Mouse (Mus musculus) v-Abl transformed pro-B cells (cell line): Measurements from ENCODE around the gene Rusc2.

Experiments used
- in situ Hi-C, 2 experiments: fragments of 400-800 bp; cut with MboI; formaldehyde crosslinking; loops; one replicate each; pipeline ENCODE4 v1.15.1; 2025; ENCODE audit not compliant: unreplicated experiment in 2 of 2

Gene Rusc2

GRCm38 (mm10) chr4:43407071-43407920 lies 25.5 kb downstream of the Rusc2 start:
- in situ Hi-C loops = loop anchor here in 1 of 2 experiments (25.0 kb wide), 1 partner anchor 455 kb away; the partner anchor contains the start of gene Olfr155

DNA sequence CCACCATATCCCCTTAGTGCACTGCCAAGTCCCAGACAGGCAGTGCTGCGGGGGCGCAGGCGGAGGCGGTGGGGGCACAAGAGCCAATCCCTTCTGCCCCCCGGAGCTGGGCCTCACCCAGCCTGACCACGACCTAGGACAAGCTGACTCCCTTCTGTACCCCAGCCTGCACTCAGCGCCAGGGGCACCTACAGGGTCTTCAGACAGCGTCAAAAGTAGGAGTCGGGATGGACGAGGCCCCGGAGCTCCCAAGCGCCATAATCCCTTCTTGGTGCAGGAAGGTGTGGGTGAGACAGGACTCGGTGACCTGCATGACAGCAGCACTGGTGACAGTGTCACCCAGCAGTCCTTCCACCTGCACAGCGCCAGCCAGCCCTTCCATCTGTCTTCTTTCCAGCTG lies 33.0 kb downstream of the Rusc2 start:
- in situ Hi-C loops = loop anchor here (5.0 to 25.0 kb wide), 2 partner anchors 367 to 448 kb away; partner anchors contain the start of genes Fam214b (in 2 of the 2) and Olfr155 (in 1 of the 2)

- in situ Hi-C loops = loop anchor here (5.0 to 25.0 kb wide), 2 partner anchors 368 to 447 kb away; partner anchors contain the start of genes Fam214b (in 2 of the 2) and Olfr155 (in 1 of the 2)
These were observed 33.7 kb downstream of the Rusc2 start for GRCm38 (mm10) chr4:43415221-43416070.

DNA sequence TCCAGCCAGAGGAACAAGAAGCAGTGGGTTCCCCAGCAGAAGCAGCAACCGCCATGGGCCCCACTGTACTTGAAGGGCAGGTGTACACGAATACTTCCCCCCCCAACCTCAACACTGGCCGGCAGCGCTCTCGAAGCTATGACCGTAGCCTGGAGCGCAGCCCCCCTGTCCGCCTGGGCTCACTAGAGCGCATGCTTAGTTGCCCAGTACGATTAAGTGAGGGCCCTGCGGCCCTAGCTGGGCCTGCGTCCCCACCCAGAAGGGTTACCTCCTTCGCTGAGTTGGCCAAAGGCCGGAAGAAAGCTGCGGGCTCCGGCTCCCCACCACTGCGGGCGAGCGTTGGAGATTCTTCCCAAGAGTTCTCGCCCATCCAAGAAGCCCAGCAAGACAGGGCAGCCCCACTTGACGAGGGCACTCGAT lies 34.3 kb downstream of the Rusc2 start:
- in situ Hi-C loops = loop anchor here (5.0 to 25.0 kb wide), 2 partner anchors 369 to 446 kb away; partner anchors contain the start of genes Fam214b (in 2 of the 2) and Olfr155 (in 1 of the 2)

DNA sequence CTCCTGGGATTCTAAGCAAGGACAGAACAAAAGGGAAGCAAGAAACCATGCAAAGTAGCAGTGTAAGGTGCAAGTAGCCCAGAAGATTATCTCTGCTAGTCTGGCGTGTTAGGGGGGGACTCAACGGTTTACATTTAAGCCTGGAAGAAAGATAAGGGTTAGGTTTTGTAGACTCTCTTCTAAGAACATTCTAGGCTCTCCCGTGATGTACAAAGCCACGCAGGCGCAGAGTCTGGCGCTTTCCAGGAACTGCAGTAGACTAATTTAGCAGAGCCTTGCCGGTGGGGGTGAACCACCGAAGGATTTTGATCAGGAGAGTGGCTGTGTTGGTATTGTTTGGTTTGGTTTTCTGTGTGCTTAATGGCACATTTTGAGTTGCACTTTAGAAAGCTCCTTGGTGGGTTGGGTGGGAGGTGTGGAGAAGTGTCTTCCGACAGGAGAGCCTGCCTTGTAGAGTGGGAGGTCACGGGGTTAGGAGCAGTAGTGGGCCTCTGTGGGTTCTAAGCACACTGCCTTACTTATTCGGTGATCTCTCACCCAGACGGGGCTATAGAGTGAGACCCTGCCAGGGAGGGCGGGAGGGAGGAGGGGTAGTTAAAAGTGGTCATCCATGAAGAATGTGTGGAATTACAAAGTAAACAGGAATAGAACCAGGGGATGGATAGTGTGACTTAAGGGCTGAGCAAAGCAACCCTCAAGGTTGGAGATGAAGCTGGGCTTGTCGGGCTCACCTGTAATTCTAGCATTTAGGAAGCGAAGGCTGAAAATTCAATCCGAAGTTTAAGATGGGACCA lies 35.7 kb downstream of the Rusc2 start:
- in situ Hi-C loops = loop anchor here (5.0 to 25.0 kb wide), 2 partner anchors 370 to 445 kb away; partner anchors contain the start of genes Fam214b (in 2 of the 2) and Olfr155 (in 1 of the 2)

DNA sequence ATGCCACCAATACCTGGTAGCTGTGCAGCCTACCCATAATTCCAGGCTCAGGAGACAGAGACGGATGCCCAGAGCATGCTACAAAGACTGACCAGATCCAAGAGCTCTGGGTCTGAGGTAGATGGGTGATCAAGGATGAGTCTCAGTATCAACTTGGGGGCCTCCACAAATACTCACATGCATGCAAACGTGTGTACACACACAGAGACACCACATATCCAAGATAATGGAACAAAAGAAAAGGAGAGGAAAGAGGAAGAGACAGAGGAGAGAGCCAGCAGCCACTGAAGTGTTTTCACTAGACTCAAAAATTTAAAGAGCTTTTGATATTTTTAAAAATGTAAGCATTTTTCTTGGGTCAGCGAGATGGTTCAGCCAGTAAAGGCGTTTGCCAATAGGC lies 36.7 kb downstream of the Rusc2 start:
- in situ Hi-C loops = loop anchor here (5.0 to 25.0 kb wide), 2 partner anchors 371 to 444 kb away; partner anchors contain the start of genes Fam214b (in 2 of the 2) and Olfr155 (in 1 of the 2)

GRCm38 (mm10) chr4:43418973-43419656 lies 37.3 kb downstream of the Rusc2 start:
- in situ Hi-C loops = loop anchor here (5.0 to 25.0 kb wide), 2 partner anchors 372 to 443 kb away; partner anchors contain the start of genes Fam214b (in 2 of the 2) and Olfr155 (in 1 of the 2)

- in situ Hi-C loops = loop anchor here (5.0 to 25.0 kb wide), 4 partner anchors 292 to 445 kb away; partner anchors contain the start of genes Fam214b (in 2 of the 2), Olfr155 (in 1 of the 2) and Olfr71 (in 1 of the 2)
These were observed 38.1 kb downstream of the Rusc2 start for GRCm38 (mm10) chr4:43419801-43420281.

DNA sequence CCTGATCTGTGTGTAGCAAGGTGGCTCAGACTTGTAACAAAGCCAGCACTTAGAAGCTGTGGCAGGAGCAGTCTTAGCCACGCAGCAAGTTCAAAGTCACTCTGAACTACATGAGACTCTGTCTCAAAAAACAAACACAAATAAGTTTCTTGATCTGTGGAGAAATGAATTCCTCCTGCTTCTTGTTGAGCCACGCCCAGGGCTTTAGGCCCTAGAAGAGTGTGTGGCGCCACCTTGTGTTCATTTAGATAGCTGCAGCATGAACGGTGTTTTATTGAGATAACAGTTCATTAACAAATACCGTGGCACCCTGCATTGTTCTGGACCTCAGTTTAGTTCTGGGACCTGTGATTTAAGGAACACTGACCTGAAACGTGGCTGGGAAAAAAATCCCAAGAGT lies 38.5 kb downstream of the Rusc2 start:
- in situ Hi-C loops = loop anchor here (5.0 to 25.0 kb wide), 3 partner anchors 292 to 444 kb away; partner anchors contain the start of genes Olfr155 (in 1 of the 2) and Olfr71 (in 1 of the 2)

DNA sequence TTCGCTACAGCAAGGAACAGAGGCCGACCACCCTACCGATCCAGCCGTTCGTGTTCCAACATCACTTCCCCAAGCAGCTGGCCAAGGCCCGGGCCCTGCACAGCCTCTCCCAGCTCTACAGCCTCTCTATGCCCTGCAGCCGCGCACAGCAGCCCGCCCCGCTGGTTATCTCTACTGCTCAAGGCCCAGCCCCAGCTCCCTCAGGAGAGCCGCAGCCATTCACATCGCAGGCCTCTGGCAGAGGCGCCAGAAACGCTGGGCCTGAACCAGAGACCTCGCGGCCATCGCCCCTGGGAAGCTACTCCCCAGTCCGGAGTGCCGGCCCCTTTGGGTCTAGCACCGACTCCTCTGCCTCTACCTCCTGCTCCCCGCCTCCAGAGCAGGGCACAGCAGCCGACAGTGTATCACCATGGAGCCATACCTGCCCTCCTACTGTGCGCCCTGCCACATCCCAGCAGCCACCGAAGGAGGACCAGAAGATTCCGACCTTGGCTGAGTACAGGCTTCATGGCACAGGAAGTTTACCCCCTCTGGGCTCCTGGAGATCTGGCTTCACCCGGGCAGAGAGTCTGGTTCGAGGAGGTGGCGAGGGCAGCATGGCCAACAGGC lies 40.0 kb downstream of the Rusc2 start:
- in situ Hi-C loops = loop anchor here (5.0 to 25.0 kb wide), 3 partner anchors 291 to 443 kb away; partner anchors contain the start of genes Olfr155 (in 1 of the 2) and Olfr71 (in 1 of the 2)

GRCm38 (mm10) chr4:43423267-43423934 lies 41.6 kb downstream of the Rusc2 start:
- in situ Hi-C loops = loop anchor here (5.0 to 25.0 kb wide), 3 partner anchors 289 to 441 kb away; partner anchors contain the start of genes Olfr155 (in 1 of the 2) and Olfr71 (in 1 of the 2)

DNA sequence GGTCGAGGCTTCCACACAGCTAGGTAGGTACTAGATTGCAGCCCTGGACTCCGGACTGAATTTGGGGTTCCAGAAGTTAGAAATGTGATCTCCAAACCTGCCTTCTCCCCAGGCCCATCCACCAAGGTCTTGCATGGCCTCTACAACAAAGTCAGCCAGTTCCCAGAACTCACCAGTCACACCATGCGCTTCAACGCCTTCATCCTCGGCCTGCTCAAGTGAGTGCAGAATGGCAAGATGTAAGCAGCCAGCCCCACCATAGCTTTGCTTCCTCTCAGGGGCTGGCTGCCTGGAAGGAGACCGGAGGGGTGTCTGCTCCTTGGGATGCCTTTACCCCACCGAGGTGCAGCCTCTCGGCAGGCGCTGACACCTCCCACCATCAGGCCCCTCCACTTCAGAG lies 42.3 kb downstream of the Rusc2 start:
- in situ Hi-C loops = loop anchor here (5.0 to 25.0 kb wide), 3 partner anchors 288 to 441 kb away; partner anchors contain the start of genes Olfr155 (in 1 of the 2) and Olfr71 (in 1 of the 2)

DNA sequence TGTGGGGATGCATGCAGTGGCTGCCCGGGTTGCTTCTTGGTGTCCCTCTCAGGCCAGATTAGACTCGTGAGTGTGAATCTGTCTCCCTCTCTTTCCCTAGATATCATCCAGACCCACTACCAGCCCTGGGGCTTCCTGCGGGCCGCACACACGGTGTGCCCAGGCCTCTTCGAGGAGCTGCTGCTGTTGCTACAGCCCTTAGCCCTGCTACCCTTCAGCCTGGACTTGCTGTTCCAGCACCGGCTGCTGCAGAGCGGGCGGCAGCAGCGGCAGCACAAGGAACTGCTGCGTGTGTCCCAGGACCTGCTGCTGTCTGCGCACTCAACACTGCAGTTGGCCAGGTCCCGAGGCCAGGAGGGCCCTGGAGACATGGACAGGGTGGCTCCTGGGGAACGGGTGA lies 43.4 kb downstream of the Rusc2 start:
- in situ Hi-C loops = loop anchor here in 1 of 2 experiments (10.0 kb wide), 1 partner anchor 440 kb away; no protein-coding TSS in a partner anchor

DNA sequence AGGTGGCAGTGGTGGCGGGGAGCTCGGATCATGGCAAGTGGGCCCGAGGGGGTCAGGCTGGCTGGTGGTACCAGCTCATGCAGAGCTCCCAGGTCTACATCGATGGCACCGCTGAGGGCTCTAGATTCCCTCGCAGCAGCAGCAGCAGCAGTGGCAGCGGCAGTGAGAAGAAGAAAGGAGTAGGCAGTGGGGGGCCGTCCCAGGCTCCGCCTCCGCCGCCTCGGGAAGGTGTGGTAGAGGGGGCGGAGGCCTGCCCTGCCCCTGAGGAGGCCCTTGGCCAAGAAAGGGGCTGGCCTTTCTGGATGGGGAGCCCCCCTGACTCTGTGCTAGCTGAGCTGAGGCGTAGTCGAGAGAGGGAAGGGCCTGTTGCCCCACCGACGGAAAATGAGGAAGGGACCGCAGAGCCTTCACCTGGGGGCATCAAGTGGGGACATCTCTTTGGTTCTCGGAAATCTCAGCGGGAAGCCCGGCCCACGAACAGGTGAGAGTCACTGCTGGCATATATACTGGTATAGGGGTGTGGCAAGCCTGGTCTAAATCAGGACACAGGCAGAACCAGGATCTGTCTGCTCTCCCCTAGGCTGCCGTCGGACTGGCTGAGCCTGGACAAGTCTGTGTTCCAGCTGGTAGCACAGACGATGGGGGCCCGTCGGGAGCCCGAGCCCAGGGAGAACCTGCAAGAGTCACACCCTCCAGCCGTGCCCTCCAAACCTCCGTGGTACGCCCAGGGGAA lies 44.0 kb downstream of the Rusc2 start:
- in situ Hi-C loops = loop anchor here in 1 of 2 experiments (10.0 kb wide), 1 partner anchor 439 kb away; no protein-coding TSS in a partner anchor

DNA sequence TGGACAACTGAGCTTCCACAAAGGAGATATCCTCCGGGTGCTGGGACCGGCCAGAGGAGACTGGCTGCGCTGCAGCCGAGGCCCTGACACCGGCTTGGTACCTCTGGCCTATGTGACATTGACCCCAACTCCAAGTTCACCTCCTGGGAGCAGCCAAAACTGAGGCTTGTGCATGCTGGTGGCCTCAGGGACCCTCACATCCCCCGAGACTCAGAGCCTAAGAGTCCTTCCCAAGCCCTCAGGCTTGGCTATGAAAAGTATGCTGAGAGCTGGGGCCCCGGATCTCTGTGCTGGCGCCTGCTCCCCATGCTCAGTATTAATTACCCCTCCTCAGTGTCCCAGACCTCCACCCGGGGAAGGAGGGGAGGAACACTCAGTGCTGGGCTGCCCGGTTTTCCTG lies 44.7 kb downstream of the Rusc2 start:
- in situ Hi-C loops = loop anchor here in 1 of 2 experiments (10.0 kb wide), 1 partner anchor 438 kb away; no protein-coding TSS in a partner anchor

GRCm38 (mm10) chr4:43427501-43428179 lies 45.9 kb downstream of the Rusc2 start:
- in situ Hi-C loops = loop anchor here in 1 of 2 experiments (10.0 kb wide), 1 partner anchor 437 kb away; no protein-coding TSS in a partner anchor
